Mouse (Mus musculus) neural tube, embryonic 15.5 days (tissue): ENCODE data around the gene Arvcf. TPM values are rescaled to one million over a fixed set of nuclear protein-coding genes. Genes with fewer than 3 reads are reported as not detected.

Experiments
- ATAC-seq: fragments of 200-750 bp; cut with Nextera tagmentation; 2 replicates; pipeline ENCODE4 v1.8.0; 2017; ENCODE audit warnings: mild to moderate bottlenecking, moderate TSS enrichment, moderate library complexity; ENCODE audit not compliant: low FRiP score
- H3K27ac ChIP-seq: fragments of 300-500 bp; sonication (generic); replicated peaks from 2 replicates; pipeline ENCODE4 v1.5.1; 2015; ENCODE audit warnings: mild to moderate bottlenecking, inconsistent platforms
- H3K27me3 ChIP-seq: fragments of 300-500 bp; sonication (generic); replicated peaks from 2 replicates; pipeline ENCODE4 v1.6.1; 2015; ENCODE audit warnings: inconsistent platforms
- H3K36me3 ChIP-seq: fragments of 300-500 bp; sonication (generic); 2 replicates; pipeline ENCODE4 v1.6.1; 2015; ENCODE audit warnings: inconsistent platforms
- H3K4me1 ChIP-seq: fragments of 300-500 bp; sonication (generic); 2 replicates; pipeline ENCODE4 v1.6.1; 2015; ENCODE audit warnings: inconsistent platforms
- H3K4me2 ChIP-seq: fragments of 300-500 bp; sonication (generic); 2 replicates; pipeline ENCODE4 v1.6.1; 2015; ENCODE audit warnings: inconsistent platforms, mild to moderate bottlenecking, moderate library complexity
- H3K4me3 ChIP-seq: fragments of 300-500 bp; sonication (generic); replicated peaks from 2 replicates; pipeline ENCODE4 v1.5.1; 2015; ENCODE audit warnings: mild to moderate bottlenecking, inconsistent platforms
- H3K9ac ChIP-seq: fragments of 300-500 bp; sonication (generic); replicated peaks from 2 replicates; pipeline ENCODE4 v1.6.1; 2015; ENCODE audit warnings: mild to moderate bottlenecking, inconsistent platforms
- H3K9me3 ChIP-seq: fragments of 300-500 bp; sonication (generic); replicated peaks from 2 replicates; pipeline ENCODE4 v1.6.1; 2016; ENCODE audit warnings: inconsistent platforms
- WGBS: fragments of 180-500 bp; shearing (Covaris S2); methylation state at CpG from one replicate; pipeline ENCODE4 v1.1.7; 2015; ENCODE audit warnings: mixed read lengths; 5-methylcytosine and 5-hydroxymethylcytosine counted together
- polyA plus RNA-seq: library from polyadenylated mRNA; unstranded; fragments of >200 nt; fragmentation: Nextera tagmentation; extraction: Ambion mirVana; gene quantifications from 2 replicates; pipeline ENCODE4 v1.2.1, GENCODE M21; 2015

The Arvcf gene
- polyA plus RNA-seq, 1 experiment from 2014 or later: 72.5 TPM

DNA sequence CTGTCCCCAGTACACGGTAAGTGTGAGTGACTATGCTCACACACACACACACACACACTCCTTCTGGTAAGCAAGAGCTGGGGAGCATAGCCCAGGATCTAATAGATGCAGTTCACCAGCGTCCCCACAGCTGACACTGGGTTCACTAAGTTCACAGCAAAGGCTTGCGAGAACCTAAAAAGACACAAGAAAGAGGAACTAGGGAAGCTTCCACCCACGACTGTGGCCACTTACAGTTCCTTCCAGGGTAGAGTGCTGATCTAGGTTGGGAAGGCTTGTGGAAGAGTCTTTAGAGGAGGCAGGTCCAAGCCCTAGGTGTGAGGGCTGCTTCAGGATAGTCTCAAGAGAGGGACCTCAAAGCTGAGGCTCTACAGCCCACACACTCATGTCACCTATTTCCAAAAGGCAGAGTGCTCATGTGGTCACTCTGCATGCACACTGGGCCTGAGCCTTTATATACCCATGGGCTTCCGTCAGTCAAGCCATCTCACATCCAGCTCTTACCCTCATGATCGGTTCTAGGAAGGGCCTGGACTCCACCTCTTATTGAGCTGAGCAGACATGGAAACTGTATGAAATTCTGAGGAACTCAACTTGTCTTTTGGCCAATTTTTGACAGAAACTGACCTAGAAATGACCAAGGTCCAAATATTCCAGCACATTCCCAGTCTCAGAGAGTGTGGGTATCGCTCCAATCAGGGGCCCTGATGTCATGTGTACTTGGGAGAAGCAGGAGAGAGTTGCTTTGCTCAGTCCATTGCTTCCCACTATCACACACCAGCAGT is 65.2 kb downstream of the Arvcf start:
- ATAC-seq: no peak
- no peak overlapping the region for H3K4me2 ChIP-seq
- no peak overlapping the region for H3K27ac ChIP-seq
- H3K9ac ChIP-seq: no peak overlapping the region
- H3K4me3 ChIP-seq: no peak overlapping the region
- peaks cover 26% of the 10 kb centered on the region for H3K4me1 ChIP-seq
- H3K36me3 ChIP-seq: peaks cover 23% of the 10 kb centered on the region
- no peaks in the 10 kb centered on the region for H3K27me3 ChIP-seq
- WGBS: 89% methylated on average over 7 of the region's 7 CpGs
- no peaks in the 10 kb centered on the region for H3K9me3 ChIP-seq

DNA sequence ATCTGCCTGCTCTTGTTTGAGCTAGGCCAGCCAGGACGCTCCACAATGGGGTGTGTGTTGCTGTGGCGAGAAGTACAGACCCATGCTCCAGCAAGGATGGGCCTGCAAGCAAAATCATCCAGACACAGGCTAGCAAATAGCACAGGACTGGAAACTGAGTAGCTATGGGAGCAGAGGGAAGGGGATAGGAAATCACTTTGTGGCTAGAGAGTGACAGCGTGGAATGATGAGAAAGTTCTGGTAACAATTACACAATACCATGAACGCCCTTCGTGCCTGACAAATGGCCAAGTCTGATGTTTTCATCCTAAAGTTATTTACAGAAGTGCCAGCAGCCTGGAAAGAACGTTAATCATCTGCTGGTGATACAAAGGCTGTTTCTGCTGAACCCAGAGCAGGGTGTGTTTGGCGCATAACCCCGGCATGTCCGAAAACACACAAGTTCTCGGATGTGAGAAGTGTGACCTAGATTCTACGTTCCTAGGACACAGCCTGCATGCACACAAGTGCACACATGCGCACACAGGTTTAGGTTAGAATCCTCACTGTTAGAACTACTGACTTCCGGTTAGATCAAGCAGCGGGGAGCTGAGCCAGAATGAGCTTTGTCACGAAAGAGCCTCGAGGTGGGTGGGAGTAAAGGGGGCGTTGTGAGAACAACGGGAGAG is 68.2 kb downstream of the Arvcf start:
- H3K4me1 ChIP-seq: peaks cover 16% of the 10 kb centered on the region
- peak overlapping the region; percentile 64 for H3K27ac ChIP-seq
- no peak overlapping the region for H3K9ac ChIP-seq
- H3K4me2 ChIP-seq: no peak overlapping the region
- ATAC-seq: no peak
- peaks cover 5% of the 10 kb centered on the region; the same call in 1 of the 2 replicates for H3K36me3 ChIP-seq
- WGBS: 60% methylated on average over 18 of the region's 18 CpGs
- H3K4me3 ChIP-seq: no peak overlapping the region
- no peaks in the 10 kb centered on the region for H3K27me3 ChIP-seq
- no peaks in the 10 kb centered on the region for H3K9me3 ChIP-seq

DNA sequence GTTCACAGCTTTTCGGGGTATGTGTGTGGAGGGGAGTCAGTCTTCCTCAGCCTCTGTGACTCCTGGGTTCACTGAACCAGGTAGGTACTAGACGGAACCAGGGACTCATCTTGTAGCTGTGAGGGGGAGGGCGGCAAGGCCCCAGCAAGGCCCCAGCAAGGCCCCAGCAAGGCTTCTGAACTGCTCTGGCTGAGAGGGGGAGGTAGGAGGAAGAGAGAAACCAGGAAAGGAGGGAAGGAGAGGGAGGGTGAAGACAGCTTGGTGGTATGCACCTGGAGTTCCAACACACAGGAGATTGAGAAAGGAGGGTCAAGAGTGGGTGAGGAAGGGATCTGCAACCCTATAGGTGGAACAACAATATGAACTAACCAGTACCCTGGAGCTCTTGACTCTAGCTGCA is 68.9 kb downstream of the Arvcf start:
- Histone ChIP-seq H3K4me1 (peaks cover 10% of the 10 kb centered on the region; the same call in 1 of the 2 replicates), H3K9ac (no peak overlapping the region), H3K9me3 (no peaks in the 10 kb centered on the region), H3K36me3 (peaks cover 6% of the 10 kb centered on the region), H3K4me3 (no peak overlapping the region), H3K4me2 (no peak overlapping the region), H3K27ac (peak overlapping the region; percentile 64), H3K27me3 (no peaks in the 10 kb centered on the region)
- 83% methylated on average over 3 of the region's 3 CpGs for WGBS
- ATAC-seq: no peak

DNA sequence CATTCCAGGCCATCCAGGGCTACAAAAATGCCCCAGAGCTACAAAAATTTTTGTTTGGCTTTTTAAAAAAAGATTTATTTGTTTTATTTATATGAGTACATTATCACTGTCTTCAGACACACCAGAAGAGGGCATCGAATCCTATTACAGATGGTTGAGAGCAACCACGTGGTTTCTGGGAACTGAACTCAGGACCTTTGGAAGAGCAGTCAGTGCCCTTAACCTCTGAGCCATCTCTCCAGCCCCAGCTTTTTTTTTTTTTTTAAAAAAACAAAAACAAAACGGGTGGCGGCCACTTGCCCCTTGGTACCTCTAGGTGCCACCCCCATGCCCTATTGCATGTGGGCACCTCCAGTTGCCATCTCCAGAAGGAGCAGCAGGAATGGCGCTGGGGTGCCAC is 69.5 kb downstream of the Arvcf start:
- H3K36me3 ChIP-seq: peaks cover 11% of the 10 kb centered on the region
- no peak overlapping the region for H3K9ac ChIP-seq
- no peak for ATAC-seq
- H3K4me2 ChIP-seq: no peak overlapping the region
- no peak overlapping the region for H3K27ac ChIP-seq
- H3K27me3 ChIP-seq: no peaks in the 10 kb centered on the region
- 94% methylated on average over 5 of the region's 5 CpGs for WGBS
- no peaks in the 10 kb centered on the region for H3K9me3 ChIP-seq
- peaks cover 8% of the 10 kb centered on the region; the same call in 1 of the 2 replicates for H3K4me1 ChIP-seq
- H3K4me3 ChIP-seq: no peak overlapping the region

DNA sequence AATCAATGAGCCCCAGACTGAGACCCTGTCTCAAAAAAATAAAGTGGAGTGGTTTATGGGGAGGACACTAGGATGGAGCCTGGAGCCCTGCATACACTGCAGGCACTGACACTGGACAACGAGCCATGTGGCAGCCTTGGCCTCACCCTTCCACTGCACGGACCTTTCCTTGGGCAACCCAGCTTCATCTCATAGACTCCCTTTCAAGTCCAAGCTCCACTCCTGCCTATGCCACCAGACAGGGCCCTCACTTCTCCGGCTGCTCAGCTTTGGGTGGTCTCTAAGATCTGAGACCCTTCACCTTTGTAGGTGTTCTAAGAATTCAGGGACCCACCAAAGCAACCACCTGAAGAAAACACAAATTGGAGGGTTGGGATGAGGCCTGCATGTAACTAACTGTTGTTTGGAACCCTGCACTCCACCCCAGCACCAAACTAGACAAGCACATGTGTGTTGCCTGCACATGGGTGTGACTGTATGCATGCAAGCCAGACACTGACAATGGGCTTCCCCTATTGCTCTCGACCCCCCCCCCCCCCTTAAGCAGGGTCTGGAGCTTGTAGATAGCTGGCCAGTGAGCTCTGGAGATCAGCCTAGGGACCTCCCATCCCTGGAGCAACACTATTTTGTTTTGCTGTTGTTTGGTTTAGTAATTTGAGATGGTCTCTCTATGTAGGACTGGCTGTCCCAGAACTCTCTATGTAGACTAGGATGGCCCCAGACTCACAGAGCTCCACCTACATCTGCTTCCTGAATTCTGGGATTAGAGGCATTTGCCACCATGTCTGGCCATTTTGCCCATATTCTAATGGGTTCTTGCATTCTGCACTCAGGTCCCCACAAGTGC is 71.0 kb downstream of the Arvcf start:
- no peak overlapping the region for H3K4me2 ChIP-seq
- H3K4me1 ChIP-seq: peaks cover 10% of the 10 kb centered on the region
- 86% methylated on average over 4 of the region's 4 CpGs for WGBS
- peaks cover 15% of the 10 kb centered on the region for H3K36me3 ChIP-seq
- no peak for ATAC-seq
- no peaks in the 10 kb centered on the region for H3K27me3 ChIP-seq
- no peak overlapping the region for H3K4me3 ChIP-seq
- H3K9me3 ChIP-seq: no peaks in the 10 kb centered on the region
- H3K27ac ChIP-seq: no peak overlapping the region
- H3K9ac ChIP-seq: no peak overlapping the region

DNA sequence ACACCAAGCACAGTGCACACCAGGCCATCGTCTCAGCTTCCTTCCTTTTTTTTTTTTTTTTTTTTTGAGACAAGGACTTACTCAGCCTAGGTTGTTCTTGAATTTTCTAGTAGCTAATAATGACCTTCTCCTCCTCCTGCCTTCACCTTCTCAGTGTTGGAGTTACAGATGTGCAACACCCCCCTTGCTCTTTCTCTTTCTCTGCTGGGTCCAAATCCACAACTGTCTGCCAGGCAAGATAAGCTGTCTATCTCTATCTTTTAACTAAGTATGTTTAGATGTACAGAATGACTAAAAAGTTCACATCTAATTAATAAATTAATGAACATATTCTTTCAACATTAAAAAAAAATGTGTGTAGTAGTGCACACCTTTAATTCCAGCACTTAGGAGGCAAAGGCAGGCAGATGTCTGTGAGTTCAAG is 71.6 kb downstream of the Arvcf start:
- Histone ChIP-seq H3K27me3 (no peaks in the 10 kb centered on the region), H3K4me1 (peaks cover 17% of the 10 kb centered on the region), H3K4me3 (no peak overlapping the region), H3K27ac (no peak overlapping the region), H3K4me2 (no peak overlapping the region), H3K36me3 (peaks cover 15% of the 10 kb centered on the region), H3K9me3 (no peaks in the 10 kb centered on the region), H3K9ac (no peak overlapping the region)
- WGBS: 79% methylated on average over 1 of the region's 1 CpGs
- ATAC-seq: no peak

DNA sequence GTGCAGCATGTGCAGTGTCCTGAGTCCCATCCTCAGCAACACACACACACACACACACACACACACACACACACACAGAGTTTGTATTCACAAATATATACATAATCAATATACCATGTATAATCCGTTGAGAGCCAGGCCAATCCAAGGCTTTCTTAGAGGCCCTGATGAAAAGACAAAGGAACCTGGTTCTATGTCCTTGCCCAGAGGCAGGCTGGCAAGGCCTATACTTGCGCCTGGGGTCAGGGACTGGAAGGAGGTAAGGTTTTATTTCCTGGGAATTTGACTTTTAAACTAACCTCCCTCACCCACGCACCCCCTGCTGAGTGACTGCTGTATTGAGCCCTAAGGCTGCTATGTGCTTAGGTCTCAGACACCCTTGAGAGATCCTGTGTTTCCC is 72.6 kb downstream of the Arvcf start:
- Histone ChIP-seq H3K27me3 (no peaks in the 10 kb centered on the region), H3K27ac (no peak overlapping the region), H3K36me3 (peaks cover 10% of the 10 kb centered on the region), H3K9ac (no peak overlapping the region), H3K9me3 (no peaks in the 10 kb centered on the region), H3K4me3 (no peak overlapping the region), H3K4me1 (peaks cover 26% of the 10 kb centered on the region), H3K4me2 (no peak overlapping the region)
- 66% methylated on average over 3 of the region's 3 CpGs for WGBS
- no peak for ATAC-seq

DNA sequence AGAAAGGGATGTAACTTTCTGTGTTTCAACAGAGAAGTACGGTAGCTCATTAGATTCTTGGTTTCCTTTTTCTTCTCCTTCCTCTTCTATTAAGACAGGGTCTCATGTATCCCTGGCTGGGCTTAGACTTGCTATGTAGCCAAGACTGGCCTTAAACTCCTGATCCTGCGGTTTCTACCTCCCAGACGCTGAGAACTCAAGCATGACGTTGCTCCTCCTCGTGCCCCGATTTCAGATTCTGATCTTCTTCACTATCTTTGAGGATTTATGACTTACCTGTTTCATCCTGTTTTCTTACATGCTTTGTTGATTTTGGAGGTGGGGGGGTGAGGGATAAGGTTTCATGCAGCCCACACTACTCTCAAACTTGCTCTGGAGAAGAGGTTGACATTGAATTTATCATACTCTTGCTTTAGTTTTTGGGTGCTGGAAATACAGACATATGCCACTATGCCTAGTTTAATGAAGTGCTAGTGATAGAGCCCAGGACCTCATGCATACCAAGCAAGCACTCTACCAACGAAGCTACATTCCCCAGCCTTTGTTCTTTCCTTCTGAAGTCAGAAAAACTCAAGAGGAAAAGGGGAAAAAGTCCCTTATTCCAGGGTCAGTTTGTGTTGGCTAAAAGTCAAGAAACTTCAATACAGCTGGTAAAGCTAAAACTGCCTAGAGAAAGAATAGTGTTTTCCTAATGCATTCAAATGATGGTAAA is 75.4 kb downstream of the Arvcf start:
- Histone ChIP-seq H3K9ac (no peak overlapping the region), H3K27ac (no peak overlapping the region), H3K27me3 (no peaks in the 10 kb centered on the region), H3K9me3 (no peaks in the 10 kb centered on the region), H3K4me2 (no peak overlapping the region), H3K4me1 (peaks cover 30% of the 10 kb centered on the region), H3K36me3 (peaks cover 10% of the 10 kb centered on the region), H3K4me3 (no peak overlapping the region)
- 85% methylated on average over 7 of the region's 7 CpGs for whole genome bisulfite sequencing
- no peak for ATAC-seq

DNA sequence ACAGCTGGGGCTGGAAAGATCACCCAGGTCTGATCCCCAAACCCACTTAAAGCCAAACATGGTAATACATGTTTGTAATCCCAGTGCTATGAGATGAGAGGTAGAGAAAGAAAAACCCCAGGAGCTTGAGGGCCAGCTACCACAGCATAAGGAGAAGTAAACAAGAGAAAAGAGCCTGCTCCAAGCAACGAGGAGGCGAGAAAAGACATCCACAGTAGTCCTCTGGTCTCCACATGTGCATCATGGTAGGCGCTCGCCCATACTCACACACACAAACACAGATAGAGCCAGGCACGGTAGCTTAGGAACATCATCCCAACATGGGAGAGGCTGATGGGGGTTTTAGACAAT is 75.9 kb downstream of the Arvcf start:
- Histone ChIP-seq H3K4me1 (peaks cover 30% of the 10 kb centered on the region), H3K9ac (no peak overlapping the region), H3K9me3 (no peaks in the 10 kb centered on the region), H3K4me3 (no peak overlapping the region), H3K27me3 (no peaks in the 10 kb centered on the region), H3K36me3 (peaks cover 10% of the 10 kb centered on the region), H3K27ac (no peak overlapping the region), H3K4me2 (peak overlapping the region; percentile 11; the same call in 1 of the 2 replicates)
- no peak for ATAC-seq
- 92% methylated on average over 5 of the region's 5 CpGs for WGBS

DNA sequence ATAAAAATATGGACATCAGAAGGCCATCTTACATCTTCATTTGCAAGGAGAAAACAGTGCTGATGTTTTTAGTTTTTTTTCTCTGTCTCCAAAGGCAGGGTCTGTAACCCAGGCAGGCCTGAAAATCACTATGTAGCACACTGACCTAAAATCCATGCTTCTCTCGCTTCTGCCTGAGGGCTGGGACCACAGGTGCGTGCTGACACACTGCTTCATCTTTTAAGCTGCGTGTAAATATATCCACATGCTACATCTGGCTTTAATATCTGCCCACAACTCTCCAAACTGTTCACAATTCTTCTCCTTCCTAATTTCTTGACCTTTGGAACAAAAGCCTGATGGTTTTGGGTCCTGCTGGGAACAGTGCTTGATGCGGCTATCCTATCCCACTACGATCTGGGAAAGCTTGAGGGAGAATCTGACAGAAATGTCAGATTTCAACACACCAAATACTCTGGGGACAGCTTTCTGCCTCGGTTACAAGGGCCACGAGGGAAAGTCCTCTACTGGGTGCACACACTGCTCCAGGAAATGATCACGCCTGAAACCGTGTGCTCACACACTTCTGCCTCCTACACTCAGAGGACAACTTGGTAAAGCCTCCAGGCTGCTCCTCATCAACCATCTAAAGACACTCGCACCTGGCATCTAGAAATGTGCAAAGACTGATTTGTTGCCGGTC is 76.5 kb downstream of the Arvcf start:
- H3K4me3 ChIP-seq: no peak overlapping the region

More for the DNA sequence above, 76.5 kb downstream of the Arvcf start:
- Histone ChIP-seq H3K4me1 (peaks cover 30% of the 10 kb centered on the region), H3K27me3 (no peaks in the 10 kb centered on the region), H3K9me3 (no peaks in the 10 kb centered on the region), H3K36me3 (peaks cover 10% of the 10 kb centered on the region), H3K4me2 (peak overlapping the region; percentile 90), H3K9ac (no peak overlapping the region), H3K27ac (no peak overlapping the region)
- no peak for ATAC-seq
- WGBS: 64% methylated on average over 11 of the region's 11 CpGs
